Mouse (Mus musculus) liver, embryonic 15.5 days (tissue): Measurements from ENCODE around the gene Tnrc6b. TPM values are rescaled to one million over a fixed set of nuclear protein-coding genes. Genes with fewer than 3 reads are reported as not detected.
"Not testable (repeated sequence)": the region's sequence is repeated elsewhere in the genome, so short reads cannot be mapped to it uniquely, and the experiment has no call there.

Source experiments
- ATAC-seq: fragments of 200-750 bp; cut with Nextera tagmentation; 2 replicates; pipeline ENCODE4 v1.8.0; 2017; ENCODE audit warnings: moderate number of reproducible peaks, mild to moderate bottlenecking, moderate library complexity; ENCODE audit not compliant: insufficient read depth
- H3K27ac ChIP-seq: fragments of 300-500 bp; sonication (generic); replicated peaks from 2 replicates; pipeline ENCODE4 v1.5.1; 2015; ENCODE audit warnings: mild to moderate bottlenecking, inconsistent platforms
- H3K27me3 ChIP-seq: fragments of 300-500 bp; sonication (generic); 2 replicates; pipeline ENCODE4 v1.6.1; 2015; ENCODE audit warnings: mild to moderate bottlenecking, inconsistent platforms
- H3K36me3 ChIP-seq: fragments of 300-500 bp; sonication (generic); replicated peaks from 2 replicates; pipeline ENCODE4 v1.6.1; 2015; ENCODE audit warnings: moderate library complexity, mild to moderate bottlenecking, inconsistent platforms
- H3K4me1 ChIP-seq: fragments of 300-500 bp; sonication (generic); replicated peaks from 2 replicates; pipeline ENCODE4 v1.6.1; 2015; ENCODE audit warnings: inconsistent platforms
- H3K4me2 ChIP-seq: fragments of 300-500 bp; sonication (generic); 2 replicates; pipeline ENCODE4 v1.6.1; 2015; ENCODE audit warnings: moderate library complexity, mild to moderate bottlenecking, inconsistent platforms
- H3K4me3 ChIP-seq: fragments of 300-500 bp; sonication (generic); replicated peaks from 2 replicates; pipeline ENCODE4 v1.5.1; 2015; ENCODE audit warnings: mild to moderate bottlenecking, inconsistent platforms
- H3K9ac ChIP-seq: fragments of 300-500 bp; sonication (generic); 2 replicates; pipeline ENCODE4 v1.6.1; 2015; ENCODE audit warnings: moderate library complexity, mild to moderate bottlenecking, inconsistent platforms
- H3K9me3 ChIP-seq: fragments of 300-500 bp; sonication (generic); replicated peaks from 2 replicates; pipeline ENCODE4 v1.6.1; 2016; ENCODE audit warnings: inconsistent platforms
- WGBS: fragments of 180-500 bp; shearing (Covaris S2); methylation state at CpG from one replicate; pipeline ENCODE4 v1.1.7; 2015; ENCODE audit warnings: mixed read lengths; ENCODE audit not compliant: insufficient replicate concordance; 5-methylcytosine and 5-hydroxymethylcytosine counted together
- polyA plus RNA-seq: library from polyadenylated mRNA; unstranded; fragments of >200 nt; fragmentation: Nextera tagmentation; extraction: Ambion mirVana; gene quantifications from 2 replicates; pipeline ENCODE4 v1.2.1, GENCODE M21; 2015

The Tnrc6b gene
- polyA plus RNA-seq, 1 experiment from 2014 or later: 18.3 TPM

GRCm38 (mm10) chr15:80720249-80720648, 9.1 kb downstream of the Tnrc6b start:
- WGBS: 69% methylated on average over 5 of the region's 5 CpGs
- Histone ChIP-seq H3K9me3 (no peaks in the 10 kb centered on the region), H3K27me3 (no peaks in the 10 kb centered on the region), H3K4me3 (no peak overlapping the region), H3K27ac (no peak overlapping the region), H3K9ac (no peak overlapping the region), H3K4me2 (no peak overlapping the region), H3K36me3 (no peaks in the 10 kb centered on the region), H3K4me1 (peaks cover 13% of the 10 kb centered on the region)
- no peak for ATAC-seq

- Histone ChIP-seq H3K27me3 (no peaks in the 10 kb centered on the region), H3K27ac (no peak overlapping the region), H3K4me2 (no peak overlapping the region), H3K4me3 (no peak overlapping the region), H3K36me3 (no peaks in the 10 kb centered on the region), H3K4me1 (peaks cover 13% of the 10 kb centered on the region), H3K9ac (no peak overlapping the region), H3K9me3 (no peaks in the 10 kb centered on the region)
- ATAC-seq: no peak
- WGBS: 56% methylated on average over 6 of the region's 6 CpGs
Observed at GRCm38 (mm10) chr15:80721861-80722260, 10.7 kb downstream of the Tnrc6b start.

- no peaks in the 10 kb centered on the region for H3K36me3 ChIP-seq
- peaks cover 13% of the 10 kb centered on the region for H3K4me1 ChIP-seq
- no peak overlapping the region for H3K4me2 ChIP-seq
- H3K4me3 ChIP-seq: no peak overlapping the region
- H3K27ac ChIP-seq: no peak overlapping the region
- H3K27me3 ChIP-seq: no peaks in the 10 kb centered on the region
- H3K9ac ChIP-seq: no peak overlapping the region
- H3K9me3 ChIP-seq: no peaks in the 10 kb centered on the region
- no peak for ATAC-seq
- WGBS: 55% methylated on average over 3 of the region's 3 CpGs
Observed at GRCm38 (mm10) chr15:80722366-80722765, 11.3 kb downstream of the Tnrc6b start.

- H3K4me1 ChIP-seq: no peaks in the 10 kb centered on the region; the same call in 1 of the 2 replicates
- no peaks in the 10 kb centered on the region for H3K27me3 ChIP-seq
- H3K9me3 ChIP-seq: no peaks in the 10 kb centered on the region
- no peak for ATAC-seq
- no peak overlapping the region for H3K4me3 ChIP-seq
- no peak overlapping the region for H3K4me2 ChIP-seq
- H3K27ac ChIP-seq: no peak overlapping the region
- WGBS: 59% methylated on average over 2 of the region's 2 CpGs
- no peak overlapping the region for H3K9ac ChIP-seq
- no peaks in the 10 kb centered on the region for H3K36me3 ChIP-seq
Observed at GRCm38 (mm10) chr15:80729477-80729876, 18.4 kb downstream of the Tnrc6b start.

GRCm38 (mm10) chr15:80731043-80731442, 19.9 kb downstream of the Tnrc6b start:
- WGBS: 76% methylated on average over 1 of the region's 1 CpGs
- Histone ChIP-seq H3K4me1 (no peaks in the 10 kb centered on the region; the same call in 1 of the 2 replicates), H3K4me2 (no peak overlapping the region), H3K27ac (no peak overlapping the region), H3K9me3 (no peaks in the 10 kb centered on the region), H3K27me3 (no peaks in the 10 kb centered on the region), H3K36me3 (no peaks in the 10 kb centered on the region), H3K4me3 (no peak overlapping the region), H3K9ac (no peak overlapping the region)
- ATAC-seq: no peak

- no peak overlapping the region for H3K9ac ChIP-seq
- no peak for ATAC-seq
- no peaks in the 10 kb centered on the region for H3K27me3 ChIP-seq
- H3K36me3 ChIP-seq: no peaks in the 10 kb centered on the region
- no peaks in the 10 kb centered on the region for H3K9me3 ChIP-seq
- 70% methylated on average over 3 of the region's 3 CpGs for WGBS
- H3K4me1 ChIP-seq: no peaks in the 10 kb centered on the region; the same call in 1 of the 2 replicates
- no peak overlapping the region for H3K27ac ChIP-seq
- no peak overlapping the region for H3K4me3 ChIP-seq
- H3K4me2 ChIP-seq: no peak overlapping the region
Observed at GRCm38 (mm10) chr15:80731511-80731910, 20.4 kb downstream of the Tnrc6b start.

- 62% methylated on average over 4 of the region's 4 CpGs for WGBS
- Histone ChIP-seq H3K27me3 (no peaks in the 10 kb centered on the region), H3K4me3 (no peak overlapping the region), H3K9ac (no peak overlapping the region), H3K9me3 (no peaks in the 10 kb centered on the region), H3K36me3 (no peaks in the 10 kb centered on the region), H3K4me2 (no peak overlapping the region), H3K27ac (no peak overlapping the region), H3K4me1 (peaks cover 7% of the 10 kb centered on the region)
- ATAC-seq: no peak
Observed at GRCm38 (mm10) chr15:80732266-80733030, 21.3 kb downstream of the Tnrc6b start.

- Histone ChIP-seq H3K36me3 (no peaks in the 10 kb centered on the region), H3K9ac (no peak overlapping the region), H3K4me3 (no peak overlapping the region), H3K9me3 (no peaks in the 10 kb centered on the region), H3K4me2 (no peak overlapping the region), H3K4me1 (peaks cover 23% of the 10 kb centered on the region), H3K27me3 (no peaks in the 10 kb centered on the region), H3K27ac (no peak overlapping the region)
- WGBS: 75% methylated on average over 3 of the region's 3 CpGs
- no peak for ATAC-seq
Observed at GRCm38 (mm10) chr15:80735300-80735699, 24.2 kb downstream of the Tnrc6b start.

- WGBS: 84% methylated on average over 4 of the region's 4 CpGs
- not testable (repeated sequence) for H3K4me2 ChIP-seq
Observed at GRCm38 (mm10) chr15:80735708-80736107, 24.6 kb downstream of the Tnrc6b start.

GRCm38 (mm10) chr15:80736553-80736952, 25.4 kb downstream of the Tnrc6b start:
- H3K27ac ChIP-seq: no peak overlapping the region
- no peaks in the 10 kb centered on the region for H3K9me3 ChIP-seq
- H3K4me1 ChIP-seq: peaks cover 26% of the 10 kb centered on the region
- no peak overlapping the region for H3K9ac ChIP-seq
- H3K36me3 ChIP-seq: no peaks in the 10 kb centered on the region
- peak; percentile 44; the same call in 1 of the 2 replicates for ATAC-seq
- H3K27me3 ChIP-seq: no peaks in the 10 kb centered on the region
- H3K4me3 ChIP-seq: no peak overlapping the region
- 47% methylated on average over 1 of the region's 1 CpGs for WGBS
- H3K4me2 ChIP-seq: no peak overlapping the region

More at GRCm38 (mm10) chr15:80735708-80736107, 24.6 kb downstream of the Tnrc6b start:
- not testable (repeated sequence) for H3K27me3 ChIP-seq, H3K9ac ChIP-seq, H3K9me3 ChIP-seq, H3K27ac ChIP-seq, H3K36me3 ChIP-seq, ATAC-seq, H3K4me3 ChIP-seq
- peaks cover 25% of the 10 kb centered on the region for H3K4me1 ChIP-seq

GRCm38 (mm10) chr15:80738244-80738643, 27.1 kb downstream of the Tnrc6b start:
- no peak overlapping the region for H3K4me3 ChIP-seq
- H3K9me3 ChIP-seq: no peaks in the 10 kb centered on the region
- peaks cover 42% of the 10 kb centered on the region for H3K4me1 ChIP-seq
- no peak overlapping the region for H3K9ac ChIP-seq
- no peak for ATAC-seq
- 73% methylated on average over 2 of the region's 2 CpGs for WGBS
- H3K4me2 ChIP-seq: no peak overlapping the region
- H3K27ac ChIP-seq: no peak overlapping the region
- no peaks in the 10 kb centered on the region for H3K27me3 ChIP-seq
- no peaks in the 10 kb centered on the region for H3K36me3 ChIP-seq

- peaks cover 59% of the 10 kb centered on the region for H3K4me1 ChIP-seq
Observed at GRCm38 (mm10) chr15:80739972-80740371, 28.9 kb downstream of the Tnrc6b start.

More at GRCm38 (mm10) chr15:80739972-80740371, 28.9 kb downstream of the Tnrc6b start:
- ATAC-seq: no peak
- Histone ChIP-seq H3K9me3 (no peaks in the 10 kb centered on the region), H3K36me3 (no peaks in the 10 kb centered on the region), H3K27ac (peak overlapping the region; percentile 20; the same call in 1 of the 2 replicates), H3K27me3 (no peaks in the 10 kb centered on the region), H3K4me3 (no peak overlapping the region), H3K4me2 (no peak overlapping the region), H3K9ac (no peak overlapping the region)
- 85% methylated on average over 1 of the region's 1 CpGs for WGBS
